Mouse (Mus musculus): ENCODE measurements around the gene Usp31. TPM values are rescaled to one million over a fixed set of nuclear protein-coding genes. Genes with fewer than 3 reads are reported as not detected.

Usp31 gene
- polyA plus RNA-seq, 1 experiment: 4.8 TPM

DNA sequence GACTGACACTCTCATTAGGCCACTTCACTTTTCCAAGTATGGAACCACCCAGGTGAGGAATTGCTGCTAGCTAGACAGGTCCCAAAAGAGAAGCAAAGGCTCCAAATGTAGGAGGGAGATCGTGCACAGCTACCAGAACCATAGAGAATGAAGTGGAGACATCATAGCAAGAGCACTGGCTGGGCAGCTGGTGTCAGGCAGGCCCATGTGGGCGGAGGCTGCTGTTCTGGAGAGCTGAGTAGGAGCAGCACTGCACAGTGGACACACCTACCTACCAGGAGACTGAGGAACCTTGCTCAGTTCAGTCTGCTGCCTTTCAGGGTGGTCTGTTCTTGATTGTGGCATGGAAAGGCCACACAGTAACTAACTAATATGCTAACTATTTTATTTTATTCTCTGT lies 52.4 kb downstream of the Usp31 start:
- Histone ChIP-seq H3K79me3 (ENCODE audit: low read depth) (no peaks in the 10 kb centered on the region), H3K36me3 (ENCODE audit: control insufficient read depth, insufficient read depth) (peaks cover 50% of the 10 kb centered on the region), H3K27me3 (ENCODE audit: control insufficient read depth, insufficient read depth, insufficient read length) (no peaks in the 10 kb centered on the region), H3ac (ENCODE audit: control insufficient read depth, insufficient read length, low read depth) (no peak overlapping the region), H3K79me2 (ENCODE audit: control insufficient read depth, insufficient read depth) (no peaks in the 10 kb centered on the region), H3K4me3 (ENCODE audit: insufficient read depth, poor library complexity, severe bottlenecking) (no peak overlapping the region)
- TF ChIP-seq MYOD1 (IDR thresholded peaks at IDR 0.05; ENCODE audit: control insufficient read depth, insufficient read length, low read depth): no peak
- no peak for TF ChIP-seq MYOG (IDR thresholded peaks at IDR 0.05; ENCODE audit: control insufficient read depth, extremely low read depth, insufficient read length)
- TF ChIP-seq USF1 (IDR thresholded peaks at IDR 0.05; ENCODE audit: low read depth): no peak
- no peak for TF ChIP-seq CTCF (IDR thresholded peaks at IDR 0.05; ENCODE audit: control insufficient read depth, insufficient read depth, insufficient read length)
- TF ChIP-seq MAX (IDR thresholded peaks at IDR 0.05): no peak
- TF ChIP-seq FOSL1 (IDR thresholded peaks at IDR 0.05; ENCODE audit: insufficient read depth, low read length, poor library complexity, severe bottlenecking): no peak
- TF ChIP-seq CEBPB (IDR thresholded peaks at IDR 0.05; ENCODE audit: low read depth): no peak

DNA sequence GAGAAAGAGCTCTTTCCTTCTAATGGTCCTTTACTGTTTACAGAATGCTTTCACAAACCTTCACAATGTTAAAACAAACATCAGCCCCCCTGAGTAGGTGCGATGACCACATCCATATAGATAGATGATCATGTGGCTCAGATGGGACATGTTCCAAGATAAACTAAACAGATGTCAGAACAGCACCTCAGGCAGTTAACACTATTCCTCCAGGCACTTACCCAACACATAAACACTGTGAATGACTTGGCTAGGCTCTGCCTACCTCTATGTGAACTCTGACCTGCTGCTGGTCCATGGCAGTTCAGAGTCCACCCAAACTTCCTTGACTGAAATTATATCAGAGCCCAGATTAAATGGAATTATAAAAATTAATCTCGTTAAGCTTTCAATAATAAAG lies 54.4 kb downstream of the Usp31 start:
- Histone ChIP-seq H3ac (ENCODE audit: control insufficient read depth, insufficient read length, low read depth) (no peak overlapping the region), H3K36me3 (ENCODE audit: control insufficient read depth, insufficient read depth) (peaks cover 48% of the 10 kb centered on the region), H3K27me3 (ENCODE audit: control insufficient read depth, insufficient read depth, insufficient read length) (no peaks in the 10 kb centered on the region), H3K79me3 (ENCODE audit: low read depth) (no peaks in the 10 kb centered on the region), H3K79me2 (ENCODE audit: control insufficient read depth, insufficient read depth) (no peaks in the 10 kb centered on the region), H3K4me3 (ENCODE audit: insufficient read depth, poor library complexity, severe bottlenecking) (no peak overlapping the region)
- TF ChIP-seq MYOG (IDR thresholded peaks at IDR 0.05; ENCODE audit: control insufficient read depth, extremely low read depth, insufficient read length) (no peak), MAX (IDR thresholded peaks at IDR 0.05) (no peak), CTCF (IDR thresholded peaks at IDR 0.05; ENCODE audit: control insufficient read depth, insufficient read depth, insufficient read length) (no peak)

DNA sequence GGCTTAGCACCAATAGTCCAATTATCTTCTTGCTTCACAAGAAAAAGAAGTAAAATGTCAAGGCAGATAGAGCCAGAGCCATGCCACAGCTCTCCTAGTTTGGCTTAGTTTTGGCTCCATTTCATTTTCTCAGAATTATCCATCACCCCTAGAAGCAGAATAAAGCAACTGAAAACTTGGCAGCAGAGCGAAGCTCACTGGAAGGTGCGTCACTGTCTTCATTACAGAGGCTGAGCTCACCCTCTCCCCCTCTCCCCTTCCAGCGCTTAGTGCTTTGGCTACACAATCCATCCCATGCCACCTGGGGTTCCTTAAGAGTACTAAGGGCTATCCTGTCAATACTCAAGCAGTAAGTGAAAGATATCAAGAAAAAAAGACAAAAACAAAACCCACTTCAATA lies 56.3 kb downstream of the Usp31 start:
- H3K27me3 ChIP-seq (ENCODE audit: control insufficient read depth, insufficient read depth, insufficient read length): no peaks in the 10 kb centered on the region
- no peak overlapping the region for H3ac ChIP-seq (ENCODE audit: control insufficient read depth, insufficient read length, low read depth)
- H3K79me2 ChIP-seq (ENCODE audit: control insufficient read depth, insufficient read depth): no peaks in the 10 kb centered on the region
- no peak overlapping the region for H3K4me3 ChIP-seq (ENCODE audit: insufficient read depth, poor library complexity, severe bottlenecking)
- peaks cover 39% of the 10 kb centered on the region for H3K36me3 ChIP-seq (ENCODE audit: control insufficient read depth, insufficient read depth)
- no peaks in the 10 kb centered on the region for H3K79me3 ChIP-seq (ENCODE audit: low read depth)
- TF ChIP-seq FOSL1 (IDR thresholded peaks at IDR 0.05; ENCODE audit: insufficient read depth, low read length, poor library complexity, severe bottlenecking): no peak
- TF ChIP-seq MYOG (IDR thresholded peaks at IDR 0.05; ENCODE audit: control insufficient read depth, extremely low read depth, insufficient read length): no peak
- TF ChIP-seq USF1 (IDR thresholded peaks at IDR 0.05; ENCODE audit: low read depth): no peak
- TF ChIP-seq MYOD1 (IDR thresholded peaks at IDR 0.05; ENCODE audit: control insufficient read depth, insufficient read length, low read depth): no peak
- no peak for TF ChIP-seq CEBPB (IDR thresholded peaks at IDR 0.05; ENCODE audit: low read depth)
- no peak for TF ChIP-seq CTCF (IDR thresholded peaks at IDR 0.05; ENCODE audit: control insufficient read depth, insufficient read depth, insufficient read length)
- no peak for TF ChIP-seq MAX (IDR thresholded peaks at IDR 0.05)

DNA sequence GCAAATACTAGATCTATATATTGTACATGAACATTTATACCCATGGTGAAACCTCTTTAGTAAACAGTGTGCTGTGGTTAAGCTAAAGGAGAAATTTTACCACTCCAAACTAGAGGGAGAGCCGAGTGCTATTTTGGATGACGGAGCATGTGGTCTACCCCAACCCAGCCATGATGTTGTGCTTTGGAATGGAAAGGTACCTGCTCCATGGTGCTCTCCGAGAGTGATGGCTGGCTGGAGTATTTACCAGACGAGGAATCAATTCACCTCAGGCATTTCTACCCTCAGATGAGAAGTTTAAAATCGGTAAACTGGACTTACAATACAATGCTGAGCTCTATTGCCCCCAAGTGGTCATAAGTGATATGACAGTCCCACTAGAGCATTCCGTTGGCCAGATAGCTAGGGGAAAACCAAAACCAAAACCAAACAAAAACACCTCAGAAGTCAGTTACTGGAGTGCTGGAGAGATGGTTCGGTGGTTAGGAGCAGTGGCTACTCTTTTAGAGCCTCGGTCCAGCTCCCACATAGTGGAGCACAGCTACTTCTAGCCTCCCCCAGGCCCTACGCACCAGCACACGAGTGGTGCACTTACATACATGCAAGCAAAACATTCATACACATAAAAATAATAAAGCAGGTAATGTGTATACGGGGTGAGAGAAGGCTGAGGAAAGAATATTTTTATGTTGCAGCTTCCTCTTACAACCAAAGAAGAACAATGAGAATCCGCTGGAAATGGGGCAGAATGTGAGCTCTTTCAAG lies 65.9 kb downstream of the Usp31 start:
- Histone ChIP-seq H3K79me2 (ENCODE audit: control insufficient read depth, insufficient read depth) (no peaks in the 10 kb centered on the region), H3K4me3 (ENCODE audit: insufficient read depth, poor library complexity, severe bottlenecking) (no peak overlapping the region), H3K79me3 (ENCODE audit: low read depth) (no peaks in the 10 kb centered on the region), H3K27me3 (ENCODE audit: control insufficient read depth, insufficient read depth, insufficient read length) (no peaks in the 10 kb centered on the region), H3ac (ENCODE audit: control insufficient read depth, insufficient read length, low read depth) (no peak overlapping the region), H3K36me3 (ENCODE audit: control insufficient read depth, insufficient read depth) (peaks cover 7% of the 10 kb centered on the region)
- no peak for TF ChIP-seq MYOD1 (IDR thresholded peaks at IDR 0.05; ENCODE audit: control insufficient read depth, insufficient read length, low read depth)
- TF ChIP-seq MAX (IDR thresholded peaks at IDR 0.05): no peak
- TF ChIP-seq MYOG (IDR thresholded peaks at IDR 0.05; ENCODE audit: control insufficient read depth, extremely low read depth, insufficient read length): no peak
- TF ChIP-seq USF1 (IDR thresholded peaks at IDR 0.05; ENCODE audit: low read depth): no peak
- no peak for TF ChIP-seq FOSL1 (IDR thresholded peaks at IDR 0.05; ENCODE audit: insufficient read depth, low read length, poor library complexity, severe bottlenecking)
- TF ChIP-seq CEBPB (IDR thresholded peaks at IDR 0.05; ENCODE audit: low read depth): no peak
- no peak for TF ChIP-seq CTCF (IDR thresholded peaks at IDR 0.05; ENCODE audit: control insufficient read depth, insufficient read depth, insufficient read length)

DNA sequence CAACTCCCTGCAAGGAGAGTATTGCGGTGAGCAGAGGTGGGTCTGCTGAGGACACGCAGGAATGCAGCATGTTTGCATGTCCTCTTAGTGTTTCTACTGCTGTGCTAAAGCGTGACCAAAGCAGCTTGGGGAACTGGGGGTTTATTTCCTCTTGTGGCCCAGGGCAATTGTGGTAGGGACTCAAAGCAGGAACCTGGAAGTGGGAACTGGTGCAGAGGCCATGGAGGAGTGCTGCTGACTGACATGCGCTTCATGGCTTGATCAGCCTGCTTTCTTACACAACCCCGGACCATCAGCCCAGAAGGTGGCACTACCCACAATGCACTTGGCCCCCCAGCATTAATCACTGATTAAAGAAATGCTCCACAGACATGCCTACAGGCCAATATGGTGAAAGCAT lies 70.3 kb downstream of the Usp31 start:
- Histone ChIP-seq H3K27me3 (ENCODE audit: control insufficient read depth, insufficient read depth, insufficient read length) (no peaks in the 10 kb centered on the region), H3K79me3 (ENCODE audit: low read depth) (no peaks in the 10 kb centered on the region), H3K79me2 (ENCODE audit: control insufficient read depth, insufficient read depth) (no peaks in the 10 kb centered on the region), H3K36me3 (ENCODE audit: control insufficient read depth, insufficient read depth) (no peaks in the 10 kb centered on the region), H3ac (ENCODE audit: control insufficient read depth, insufficient read length, low read depth) (no peak overlapping the region), H3K4me3 (ENCODE audit: insufficient read depth, poor library complexity, severe bottlenecking) (no peak overlapping the region)
- TF ChIP-seq MYOD1 (IDR thresholded peaks at IDR 0.05; ENCODE audit: control insufficient read depth, insufficient read length, low read depth): no peak
- TF ChIP-seq MAX (IDR thresholded peaks at IDR 0.05): no peak
- no peak for TF ChIP-seq USF1 (IDR thresholded peaks at IDR 0.05; ENCODE audit: low read depth)

DNA sequence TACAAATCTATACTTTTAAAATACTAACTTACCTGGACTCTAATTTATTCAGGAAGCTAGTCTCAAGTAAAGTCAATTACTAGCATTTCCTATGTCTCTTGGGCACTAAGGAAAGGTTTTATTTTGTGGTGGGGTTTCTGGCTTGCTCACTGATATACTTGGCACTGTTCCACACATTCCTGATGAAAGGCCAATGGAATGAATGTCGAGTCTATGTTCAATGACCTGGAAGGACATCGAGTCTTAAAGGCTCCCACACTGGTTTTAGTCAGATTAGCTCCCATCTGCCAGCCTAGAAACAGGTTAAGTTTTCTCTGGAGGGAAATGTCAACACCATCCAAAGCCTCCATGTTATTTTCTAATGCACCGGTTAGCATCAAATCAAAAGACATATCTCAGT lies 72.8 kb downstream of the Usp31 start:
- Histone ChIP-seq H3ac (ENCODE audit: control insufficient read depth, insufficient read length, low read depth) (no peak overlapping the region), H3K36me3 (ENCODE audit: control insufficient read depth, insufficient read depth) (no peaks in the 10 kb centered on the region), H3K79me2 (ENCODE audit: control insufficient read depth, insufficient read depth) (no peaks in the 10 kb centered on the region), H3K79me3 (ENCODE audit: low read depth) (no peaks in the 10 kb centered on the region), H3K4me3 (ENCODE audit: insufficient read depth, poor library complexity, severe bottlenecking) (no peak overlapping the region), H3K27me3 (ENCODE audit: control insufficient read depth, insufficient read depth, insufficient read length) (no peaks in the 10 kb centered on the region)
- no peak for TF ChIP-seq MAX (IDR thresholded peaks at IDR 0.05)
- no peak for TF ChIP-seq CTCF (IDR thresholded peaks at IDR 0.05; ENCODE audit: control insufficient read depth, insufficient read depth, insufficient read length)
- no peak for TF ChIP-seq MYOG (IDR thresholded peaks at IDR 0.05; ENCODE audit: control insufficient read depth, extremely low read depth, insufficient read length)
- TF ChIP-seq USF1 (IDR thresholded peaks at IDR 0.05; ENCODE audit: low read depth): no peak
- TF ChIP-seq MYOD1 (IDR thresholded peaks at IDR 0.05; ENCODE audit: control insufficient read depth, insufficient read length, low read depth): no peak
- TF ChIP-seq FOSL1 (IDR thresholded peaks at IDR 0.05; ENCODE audit: insufficient read depth, low read length, poor library complexity, severe bottlenecking): no peak
- no peak for TF ChIP-seq CEBPB (IDR thresholded peaks at IDR 0.05; ENCODE audit: low read depth)
